Mouse (Mus musculus) forebrain, embryonic 10.5 days (tissue): ENCODE data around the gene Lmna. TPM values are rescaled to one million over a fixed set of nuclear protein-coding genes. Genes with fewer than 3 reads are reported as not detected.
A peak's percentile ranks its signal among the peaks of the same experiment; 100 is the strongest.

Source experiments
- DNase-seq: peaks from one replicate; pipeline ENCODE4 v3.0.0-alpha.2; 2017; ENCODE audit warnings: low spot score; ENCODE audit errors: extremely low spot score
- H3K27ac ChIP-seq: fragments of 300-500 bp; sonication (generic); 2 replicates; pipeline ENCODE4 v1.5.1; 2016; ENCODE audit warnings: mild to moderate bottlenecking
- H3K27me3 ChIP-seq: fragments of 300-500 bp; sonication (generic); 2 replicates; pipeline ENCODE4 v1.6.1; 2016; ENCODE audit warnings: mild to moderate bottlenecking; ENCODE audit not compliant: poor library complexity, severe bottlenecking
- H3K36me3 ChIP-seq: fragments of 300-500 bp; sonication (generic); replicated peaks from 2 replicates; pipeline ENCODE4 v1.6.1; 2016; ENCODE audit warnings: mild to moderate bottlenecking, moderate library complexity
- H3K4me1 ChIP-seq: fragments of 300-500 bp; sonication (generic); 2 replicates; pipeline ENCODE4 v1.6.1; 2016
- H3K4me3 ChIP-seq: fragments of 300-500 bp; sonication (generic); 2 replicates; pipeline ENCODE4 v1.5.1; 2016; ENCODE audit warnings: mild to moderate bottlenecking, moderate library complexity
- H3K9me3 ChIP-seq: fragments of 300-500 bp; sonication (generic); 2 replicates; pipeline ENCODE4 v1.6.1; 2016; ENCODE audit warnings: mild to moderate bottlenecking, moderate library complexity
- WGBS: fragments of 180-500 bp; shearing (Covaris S2); methylation state at CpG from one replicate; pipeline ENCODE4 v1.1.7; 2016; 5-methylcytosine and 5-hydroxymethylcytosine counted together
- polyA plus RNA-seq: library from polyadenylated mRNA; unstranded; fragments of >200 nt; fragmentation: Nextera tagmentation; extraction: Ambion mirVana; gene quantifications from 2 replicates; pipeline ENCODE4 v1.2.1, GENCODE M21; 2016

The Lmna gene
- polyA plus RNA-seq, result 11.6 and 11.8 TPM in 2 replicates

- Histone ChIP-seq H3K36me3 (no peaks in the 10 kb centered on the region), H3K27me3 (peaks cover 8% of the 10 kb centered on the region), H3K27ac (peak within 1 kb of the TSS; percentile 86), H3K9me3 (no peaks in the 10 kb centered on the region), H3K4me1 (peaks cover 78% of the 10 kb centered on the region), H3K4me3 (peak within 1 kb of the TSS; percentile 48)
- peak; percentile 93 for DNase-seq
- 1% methylated on average over 31 of the region's 31 CpGs for WGBS
Observed at GRCm38 (mm10) chr3:88509692-88510420, at the start of gene Lmna. Lmna (minus strand) TSS chr3:88509956.

- peaks cover 37% of the 10 kb centered on the region for H3K4me1 ChIP-seq
- WGBS, result 95% methylated on average over 8 of the region's 8 CpGs
- no peak overlapping the region for H3K27ac ChIP-seq
- H3K4me3 ChIP-seq, result no peak overlapping the region
- no peaks in the 10 kb centered on the region for H3K9me3 ChIP-seq
- no peaks in the 10 kb centered on the region for H3K27me3 ChIP-seq
- H3K36me3 ChIP-seq, result peaks cover 67% of the 10 kb centered on the region
- no peak for DNase-seq
Observed at GRCm38 (mm10) chr3:88556616-88557015, 46.9 kb upstream of the Lmna start.

GRCm38 (mm10) chr3:88555731-88556130, 46.0 kb upstream of the Lmna start:
- Histone ChIP-seq H3K27ac (no peak overlapping the region), H3K4me3 (peak overlapping the region; percentile 70; the same call in 1 of the 2 replicates), H3K36me3 (peaks cover 58% of the 10 kb centered on the region), H3K4me1 (peaks cover 44% of the 10 kb centered on the region), H3K27me3 (no peaks in the 10 kb centered on the region), H3K9me3 (no peaks in the 10 kb centered on the region)
- no peak for DNase-seq
- WGBS, result 98% methylated on average over 6 of the region's 6 CpGs

- no peaks in the 10 kb centered on the region for H3K9me3 ChIP-seq
- no peak overlapping the region; the same call in 1 of the 2 replicates for H3K27ac ChIP-seq
- 87% methylated on average over 5 of the region's 5 CpGs for WGBS
- DNase-seq, result no peak
- no peaks in the 10 kb centered on the region for H3K27me3 ChIP-seq
- peaks cover 58% of the 10 kb centered on the region for H3K36me3 ChIP-seq
- peak overlapping the region; percentile 70 for H3K4me3 ChIP-seq
- H3K4me1 ChIP-seq, result peaks cover 44% of the 10 kb centered on the region
Observed at GRCm38 (mm10) chr3:88555069-88555605, 45.4 kb upstream of the Lmna start.

GRCm38 (mm10) chr3:88553880-88554586, 44.3 kb upstream of the Lmna start:
- Histone ChIP-seq H3K9me3 (no peaks in the 10 kb centered on the region), H3K27ac (peak overlapping the region; percentile 97), H3K4me1 (peaks cover 44% of the 10 kb centered on the region), H3K27me3 (no peaks in the 10 kb centered on the region), H3K4me3 (peak overlapping the region; percentile 70), H3K36me3 (peaks cover 47% of the 10 kb centered on the region)
- WGBS, result under 1% methylated on average over 41 of the region's 41 CpGs
- no peak for DNase-seq

GRCm38 (mm10) chr3:88553525-88553879, 43.7 kb upstream of the Lmna start, which contains the start of gene Ubqln4:
Ubqln4 (plus strand) TSS chr3:88553758.
- Histone ChIP-seq H3K36me3 (peaks cover 47% of the 10 kb centered on the region), H3K4me3 (peak within 1 kb of the TSS; percentile 70), H3K9me3 (no peaks in the 10 kb centered on the region), H3K4me1 (peaks cover 46% of the 10 kb centered on the region), H3K27ac (peak within 1 kb of the TSS; percentile 97), H3K27me3 (no peaks in the 10 kb centered on the region)
- WGBS, result under 1% methylated on average over 35 of the region's 37 CpGs
- DNase-seq, result peak; percentile 92

- under 1% methylated on average over 48 of the region's 48 CpGs for WGBS
Observed at GRCm38 (mm10) chr3:88552676-88553524, 43.1 kb upstream of the Lmna start, which contains the start of gene Lamtor2. Lamtor2 (minus strand) TSS chr3:88553074.

GRCm38 (mm10) chr3:88552082-88552645, 42.4 kb upstream of the Lmna start:
- Histone ChIP-seq H3K27ac (peak overlapping the region; percentile 97), H3K4me3 (peak overlapping the region; percentile 70), H3K27me3 (no peaks in the 10 kb centered on the region), H3K4me1 (peaks cover 52% of the 10 kb centered on the region), H3K36me3 (peaks cover 38% of the 10 kb centered on the region), H3K9me3 (no peaks in the 10 kb centered on the region)
- WGBS, result 24% methylated on average over 16 of the region's 16 CpGs
- no peak for DNase-seq

More at GRCm38 (mm10) chr3:88552676-88553524, 43.1 kb upstream of the Lmna start, which contains the start of gene Lamtor2:
- H3K36me3 ChIP-seq, result peaks cover 45% of the 10 kb centered on the region
- peaks cover 52% of the 10 kb centered on the region for H3K4me1 ChIP-seq
- no peaks in the 10 kb centered on the region for H3K9me3 ChIP-seq
- peak within 1 kb of the TSS; percentile 70 for H3K4me3 ChIP-seq
- H3K27ac ChIP-seq, result peak within 1 kb of the TSS; percentile 97
- no peaks in the 10 kb centered on the region for H3K27me3 ChIP-seq
- peak; percentile 98 for DNase-seq

- Histone ChIP-seq H3K27ac (no peak overlapping the region), H3K4me1 (peaks cover 50% of the 10 kb centered on the region), H3K4me3 (peak overlapping the region; percentile 70), H3K36me3 (peaks cover 32% of the 10 kb centered on the region), H3K27me3 (no peaks in the 10 kb centered on the region), H3K9me3 (no peaks in the 10 kb centered on the region)
- DNase-seq, result no peak
- WGBS, result 92% methylated on average over 4 of the region's 4 CpGs
Observed at GRCm38 (mm10) chr3:88551586-88551985, 41.8 kb upstream of the Lmna start.

GRCm38 (mm10) chr3:88548180-88548917, 38.6 kb upstream of the Lmna start, which contains the start of gene Rab25:
Rab25 (minus strand) TSS chr3:88548300.
- H3K4me3 ChIP-seq, result peak within 1 kb of the TSS; percentile 2; the same call in 1 of the 2 replicates
- DNase-seq, result no peak
- 44% methylated on average over 18 of the region's 18 CpGs for WGBS

GRCm38 (mm10) chr3:88546674-88547418, 37.1 kb upstream of the Lmna start:
- WGBS, result 86% methylated on average over 6 of the region's 6 CpGs
- DNase-seq, result no peak
- H3K4me1 ChIP-seq, result peaks cover 46% of the 10 kb centered on the region

More at GRCm38 (mm10) chr3:88548180-88548917, 38.6 kb upstream of the Lmna start, which contains the start of gene Rab25:
- Histone ChIP-seq H3K27me3 (no peaks in the 10 kb centered on the region), H3K9me3 (no peaks in the 10 kb centered on the region), H3K27ac (no peak within 1 kb of the TSS), H3K4me1 (peaks cover 42% of the 10 kb centered on the region), H3K36me3 (peaks cover 15% of the 10 kb centered on the region; the same call in 1 of the 2 replicates)

More at GRCm38 (mm10) chr3:88546674-88547418, 37.1 kb upstream of the Lmna start:
- H3K9me3 ChIP-seq, result no peaks in the 10 kb centered on the region
- H3K4me3 ChIP-seq, result no peak overlapping the region
- H3K27me3 ChIP-seq, result no peaks in the 10 kb centered on the region
- H3K36me3 ChIP-seq, result peaks cover 19% of the 10 kb centered on the region
- no peak overlapping the region for H3K27ac ChIP-seq
